Mouse (Mus musculus): ENCODE results near the gene Msi2. TPM values are rescaled to one million over a fixed set of nuclear protein-coding genes. Genes with fewer than 3 reads are reported as not detected.
A peak's percentile ranks its signal among the peaks of the same experiment; 100 is the strongest.

Msi2 gene
- 100 to 1,000 TPM; 110 to 113 TPM for total RNA-seq (2021)
- long read RNA-seq, partial matches to known transcripts: 0 of 12 reads
- long read RNA-seq, other reads (novel, unspliced or antisense): 12 of 12 reads

DNA sequence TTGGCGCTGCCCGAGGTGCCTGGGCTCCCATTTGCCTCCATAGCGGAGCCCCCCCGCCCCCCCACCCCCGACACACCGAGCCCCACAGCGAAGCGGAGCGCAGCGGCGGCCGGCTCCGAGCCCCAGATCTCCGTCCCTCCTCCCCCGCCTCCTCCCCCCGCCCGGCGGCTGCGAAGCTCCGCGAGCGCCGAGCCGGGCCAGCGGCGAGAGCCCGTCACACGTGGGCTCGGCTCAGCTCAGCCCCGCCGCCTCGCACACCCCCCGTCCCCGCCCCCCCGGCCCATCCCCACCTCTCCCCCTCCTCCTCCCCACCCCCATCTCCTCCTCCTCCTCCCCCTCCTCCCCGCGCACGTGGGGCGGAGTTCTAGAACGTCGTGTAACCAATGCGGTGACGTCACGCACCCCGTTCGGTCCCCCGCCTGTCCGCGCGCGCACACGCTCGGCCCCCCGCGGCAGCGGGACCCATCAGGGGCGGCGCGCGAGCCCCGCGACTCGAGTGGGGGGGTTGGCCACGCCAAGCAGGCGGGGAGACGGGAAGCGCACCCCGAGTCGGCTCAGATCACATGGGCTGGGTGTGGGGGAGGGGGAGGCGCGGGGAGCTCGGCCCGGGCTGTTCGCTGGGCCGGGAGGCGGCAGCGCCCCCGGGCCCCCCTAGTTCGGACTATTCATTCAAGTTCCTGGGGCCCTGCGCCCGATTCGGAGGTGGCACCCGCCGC, at the start of gene Msi2:
Gene Msi2 (minus strand): TSS at position 464 of the 716 bp plus-strand sequence.
- DNase-seq (ENCODE audit: low spot score in 2 of 2): peak; percentile 84 to 91

DNA sequence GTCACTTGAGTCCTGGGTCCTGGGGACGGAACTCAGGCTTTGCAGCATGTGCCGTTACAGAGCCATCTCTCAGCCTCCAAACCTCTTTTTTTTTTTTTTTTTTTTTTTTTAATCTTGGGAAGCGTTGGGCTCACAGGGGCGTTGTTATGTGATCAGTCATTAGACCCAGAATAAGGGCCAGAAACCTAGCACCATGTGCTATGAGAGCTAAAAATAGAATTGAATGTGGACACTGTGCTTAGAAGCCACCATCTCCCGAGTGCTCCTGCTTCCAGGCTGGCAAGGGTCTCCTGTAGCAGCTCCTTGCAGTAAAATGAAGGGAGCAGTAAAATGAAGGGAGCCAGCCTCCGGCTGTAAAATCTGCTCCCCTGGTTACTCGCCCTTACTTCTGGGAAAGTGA, 47.3 kb upstream of the Msi2 start:
- DNase-seq (ENCODE audit: low spot score in 2 of 2): no peak

GRCm38 (mm10) chr11:88763371-88763770, 45.1 kb upstream of the Msi2 start:
- DNase-seq (ENCODE audit: low spot score in 2 of 2): no peak

- DNase-seq (ENCODE audit: low spot score in 2 of 2): no peak
Measured at GRCm38 (mm10) chr11:88759501-88759900, 41.2 kb upstream of the Msi2 start.

GRCm38 (mm10) chr11:88758402-88758801, 40.1 kb upstream of the Msi2 start:
- no peak for DNase-seq (ENCODE audit: low spot score in 2 of 2)

DNA sequence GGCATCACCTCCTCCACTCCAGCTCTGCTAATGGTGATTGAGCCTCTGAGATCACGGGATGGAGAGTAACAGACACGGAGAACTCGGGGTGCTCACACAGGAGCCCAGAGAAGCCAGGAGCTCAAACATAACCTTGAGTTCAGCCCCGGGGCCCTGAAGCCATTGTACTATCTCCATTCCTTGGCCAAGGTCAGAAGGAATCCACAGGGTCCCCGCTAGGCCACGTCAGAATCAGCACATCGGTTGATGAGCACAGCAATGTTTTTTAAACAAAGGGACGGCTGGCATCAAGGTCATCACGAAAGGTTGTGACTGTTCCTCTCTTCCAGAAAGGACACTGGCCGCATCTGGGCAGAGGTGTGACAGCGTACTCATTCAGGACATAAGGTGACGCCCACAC, 27.0 kb upstream of the Msi2 start:
- no peak for DNase-seq (ENCODE audit: low spot score in 2 of 2)

DNA sequence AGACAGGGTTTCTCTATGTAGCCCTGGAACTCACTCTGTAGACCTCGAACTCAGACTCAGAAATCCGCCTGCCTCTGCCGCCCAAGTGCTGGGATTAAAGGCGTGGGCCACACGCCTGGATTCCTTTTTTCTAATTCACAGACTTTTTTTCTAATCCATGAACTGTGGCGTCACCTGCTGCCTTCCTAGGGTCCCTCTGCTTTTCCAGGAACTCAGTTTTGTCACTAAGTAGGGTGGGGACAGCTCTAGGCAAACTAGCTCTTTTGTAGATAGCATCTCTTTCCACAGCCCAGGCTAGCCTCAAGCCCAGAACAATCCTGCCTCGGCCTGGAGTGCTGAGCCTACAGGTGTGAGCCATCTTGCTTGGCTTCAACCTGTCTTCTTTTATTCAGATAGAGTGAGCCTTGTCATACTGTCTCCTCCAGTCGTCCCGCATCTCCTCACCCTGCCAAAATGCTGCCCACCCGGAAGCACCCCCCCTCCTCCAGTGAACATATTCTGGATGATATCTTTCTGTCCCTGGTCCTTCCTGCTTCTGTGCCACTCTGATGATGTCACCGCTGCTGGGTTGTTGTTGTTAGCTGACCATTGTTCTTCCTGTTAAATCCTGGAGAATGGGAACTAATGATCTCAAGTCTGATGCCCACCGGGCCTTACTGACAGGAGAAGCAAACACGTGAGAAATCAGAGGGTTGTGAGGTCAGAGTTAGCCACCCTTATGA, 21.4 kb upstream of the Msi2 start:
- DNase-seq (ENCODE audit: low spot score in 2 of 2): no peak

DNA sequence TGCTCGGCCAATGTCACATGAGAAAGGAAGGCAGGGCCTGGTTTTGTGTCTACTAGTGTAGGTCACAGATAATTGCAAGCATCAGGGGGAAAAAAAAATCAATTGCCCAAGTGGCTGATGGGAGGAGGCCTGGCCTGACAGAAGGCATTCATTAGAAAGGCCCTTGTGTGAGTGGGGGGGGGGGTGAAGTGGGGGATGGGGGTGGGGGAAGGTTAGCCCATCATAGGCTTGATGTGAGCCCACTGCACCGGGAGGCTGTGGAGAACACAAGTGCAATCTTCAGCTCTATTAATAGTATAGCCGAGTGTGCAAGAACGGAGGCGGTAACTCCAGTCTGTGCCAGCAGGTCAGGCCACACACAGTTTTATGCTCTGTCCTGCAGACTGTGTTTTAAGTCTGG, 11.1 kb upstream of the Msi2 start:
- no peak for DNase-seq (ENCODE audit: low spot score in 2 of 2)

GRCm38 (mm10) chr11:88728508-88728890, 10.2 kb upstream of the Msi2 start:
- DNase-seq (ENCODE audit: low spot score in 2 of 2): peak; percentile 32 to 77

GRCm38 (mm10) chr11:88727768-88728507, 9.6 kb upstream of the Msi2 start:
- no peak for DNase-seq (ENCODE audit: low spot score in 2 of 2)

- no peak for DNase-seq (ENCODE audit: low spot score in 2 of 2)
Measured at GRCm38 (mm10) chr11:88721144-88721636, 2.9 kb upstream of the Msi2 start.

GRCm38 (mm10) chr11:88720261-88721143, 2.2 kb upstream of the Msi2 start:
- DNase-seq (ENCODE audit: low spot score in 2 of 2): no peak

GRCm38 (mm10) chr11:88719601-88720000, 1.3 kb upstream of the Msi2 start:
- DNase-seq (ENCODE audit: low spot score in 2 of 2): no peak

DNA sequence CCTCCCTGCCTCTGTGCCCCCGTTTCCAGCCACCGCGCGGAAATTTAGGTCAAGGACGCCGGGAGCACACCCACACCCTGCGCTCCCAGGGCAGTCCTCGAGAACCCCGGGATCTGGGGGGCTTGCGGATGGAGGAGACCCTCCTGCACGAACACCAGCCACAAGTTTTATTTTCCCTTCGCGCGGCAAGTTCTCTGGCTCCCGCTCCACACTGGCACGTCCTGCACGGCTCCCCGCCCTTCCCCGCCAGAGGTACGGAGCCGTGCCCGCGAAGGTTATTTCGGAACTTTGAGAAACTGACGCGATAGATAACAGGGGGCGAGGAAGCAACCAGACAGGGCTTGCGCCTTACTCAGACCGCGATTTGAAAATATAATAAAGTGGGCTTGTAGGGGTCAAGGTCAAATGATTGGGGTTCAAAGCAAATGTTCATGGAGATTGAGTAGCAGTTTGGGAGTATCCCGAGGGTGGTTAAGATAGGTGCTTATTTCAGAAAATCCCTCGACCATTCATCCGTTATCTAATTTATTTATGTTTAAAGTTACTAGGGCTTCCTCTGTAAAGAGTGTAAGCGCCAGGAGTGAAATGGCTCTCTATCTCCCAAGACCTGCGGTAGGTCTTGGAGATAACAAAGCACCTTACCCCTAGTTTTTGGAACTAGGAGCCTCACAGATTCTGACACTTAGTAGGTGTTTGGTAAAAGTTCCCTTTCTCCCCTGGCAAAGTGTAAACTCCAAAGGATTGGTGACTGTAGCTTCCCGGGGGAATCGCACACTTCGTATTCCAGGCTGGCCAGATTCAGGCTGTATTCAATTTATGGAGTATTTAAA, 668 bp upstream of the Msi2 start:
- DNase-seq (ENCODE audit: low spot score in 2 of 2): no peak

GRCm38 (mm10) chr11:88717644-88718049, 666 bp downstream of the Msi2 start:
- peak in 1 of 2 experiments; percentile 32 for DNase-seq (ENCODE audit: low spot score in 2 of 2)

GRCm38 (mm10) chr11:88717016-88717643, 1.2 kb downstream of the Msi2 start:
- no peak for DNase-seq (ENCODE audit: low spot score in 2 of 2)

- peak; percentile 19 to 51 for DNase-seq (ENCODE audit: low spot score in 2 of 2)
Measured at GRCm38 (mm10) chr11:88716061-88716994, 2.0 kb downstream of the Msi2 start.

DNA sequence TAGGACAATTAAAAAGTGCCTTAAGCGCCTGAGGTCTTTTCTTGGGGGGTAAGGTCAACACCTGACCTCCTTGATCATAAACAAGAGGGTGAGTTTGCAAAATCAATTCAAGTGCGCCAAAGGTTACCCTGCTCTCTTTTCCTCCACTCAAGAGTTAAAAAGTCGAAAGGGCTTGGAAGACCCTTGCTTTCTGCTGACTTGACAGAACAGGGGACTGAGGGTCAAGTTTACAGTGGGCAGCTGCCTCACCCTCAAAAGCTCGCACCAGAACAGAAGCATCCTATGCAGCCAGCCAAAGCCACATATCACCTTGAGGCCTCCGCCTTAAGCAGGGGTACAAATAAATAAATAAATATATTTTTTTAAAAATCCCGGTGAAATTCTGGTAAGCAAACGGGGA, 3.0 kb downstream of the Msi2 start:
- DNase-seq (ENCODE audit: low spot score in 2 of 2): no peak

Data from layer of hippocampus, adult 18-20 months (tissue).